Mouse (Mus musculus) lung, postnatal 0 days (tissue): Measurements from ENCODE around the gene Chst3.

Source experiments
- CTCF ChIP-seq: IDR thresholded peaks from 2 replicates; pipeline ENCODE4 v1.5.1; 2016; ENCODE audit warnings: antibody characterized with exemption, mild to moderate bottlenecking
- EP300 ChIP-seq: IDR thresholded peaks from 2 replicates; pipeline ENCODE4 v1.6.1; 2016; ENCODE audit warnings: antibody characterized with exemption, mild to moderate bottlenecking, control low read depth

- TF ChIP-seq EP300 (no peak), CTCF (no peak)
Observed at GRCm38 (mm10) chr10:60136935-60137334, 82.1 kb downstream of the Chst3 start.
